Mouse (Mus musculus) c-Kit-positive CD71-negative TER-119-negative erythroid progenitor cells, embryonic 14.5 days (primary cell): ENCODE data around the gene Akr1c12.
"Not testable (repeated sequence)": the region's sequence is repeated elsewhere in the genome, so short reads cannot be mapped to it uniquely, and the experiment has no call there.

Source experiments
- DNase-seq: peaks from one replicate; pipeline ENCODE4 v3.0.0-alpha.2; 2013; ENCODE audit warnings: low read depth

Akr1c12 gene

DNA sequence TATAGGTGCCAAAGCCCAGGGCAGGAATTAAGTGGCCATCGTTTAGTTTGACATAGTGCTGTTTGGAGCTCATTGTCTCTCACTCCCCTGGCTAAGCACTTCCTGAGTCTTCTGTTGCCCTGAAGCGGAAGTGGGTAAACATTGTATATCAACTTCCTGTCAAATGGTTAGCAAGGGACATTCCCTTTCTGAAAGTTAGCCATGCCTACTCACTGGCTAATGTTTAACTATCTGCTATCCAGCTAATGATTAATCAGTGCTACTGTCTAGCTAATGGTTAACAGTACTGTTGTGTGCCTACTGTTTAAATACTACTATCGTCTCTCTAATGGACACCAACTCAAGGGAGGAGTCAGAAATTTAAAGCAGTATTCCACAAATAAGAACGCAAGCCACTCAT is at the start of gene Akr1c12:
Gene Akr1c12, minus strand, starts transcription at position 150 of the 400 bp plus-strand sequence.
- no peak for DNase-seq

DNA sequence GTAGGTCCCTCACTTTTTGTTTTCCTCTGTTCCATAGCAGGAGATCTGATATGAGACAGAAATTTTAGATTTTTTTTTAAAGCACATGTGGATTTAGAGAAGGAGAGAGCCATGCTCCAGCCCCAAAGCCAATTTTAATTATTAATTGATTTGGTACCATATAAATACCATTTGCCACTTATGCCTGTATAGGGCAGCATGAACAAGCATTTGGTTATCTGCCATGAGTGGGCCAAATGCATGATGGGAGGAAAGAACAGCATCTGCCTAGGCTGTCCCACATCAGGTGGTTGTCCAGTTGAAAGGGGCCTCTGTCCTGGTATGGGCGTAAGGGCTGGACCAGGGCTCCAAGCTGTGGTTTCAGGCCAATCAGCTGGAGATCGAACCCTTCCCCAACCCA is 39.5 kb upstream of the Akr1c12 start:
- no peak for DNase-seq

GRCm38 (mm10) chr13:4313907-4314306 is 34.7 kb upstream of the Akr1c12 start:
- no peak for DNase-seq

DNA sequence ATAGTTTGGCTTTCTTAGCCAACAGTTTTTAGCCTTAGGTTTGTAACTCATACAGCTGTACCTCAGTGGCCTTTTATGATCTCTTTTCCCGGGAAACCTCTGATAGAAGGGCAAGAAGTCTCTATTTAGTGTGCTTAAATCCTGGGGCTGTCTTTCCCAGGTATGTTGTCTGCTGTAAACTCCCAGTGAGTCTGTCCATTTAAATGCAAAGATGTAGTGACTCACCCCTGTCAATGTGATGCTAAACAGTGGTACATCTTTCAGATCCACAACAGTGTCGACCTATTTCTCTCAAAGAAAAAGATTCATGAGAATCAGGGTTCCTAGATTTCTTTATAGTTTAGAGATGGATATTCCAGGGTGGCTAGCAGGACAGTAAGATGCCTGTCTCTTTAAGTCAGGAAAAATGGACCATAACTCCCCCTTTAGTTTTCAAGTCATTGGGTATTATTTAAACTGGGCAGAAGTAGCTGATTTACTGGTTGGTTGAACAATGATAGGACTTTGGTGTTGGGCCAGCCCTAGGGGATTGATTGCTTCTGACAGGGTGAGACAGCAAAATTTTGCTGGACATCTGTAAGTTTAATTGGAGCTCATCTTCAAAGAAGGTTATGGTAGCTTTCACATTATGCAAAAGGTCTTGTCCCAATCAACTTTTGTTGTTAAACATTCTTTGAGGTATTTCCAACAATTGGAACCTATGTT is 25.8 kb upstream of the Akr1c12 start:
- no peak for DNase-seq

- DNase-seq: no peak
Measured at GRCm38 (mm10) chr13:4296991-4297390, 17.8 kb upstream of the Akr1c12 start.

DNA sequence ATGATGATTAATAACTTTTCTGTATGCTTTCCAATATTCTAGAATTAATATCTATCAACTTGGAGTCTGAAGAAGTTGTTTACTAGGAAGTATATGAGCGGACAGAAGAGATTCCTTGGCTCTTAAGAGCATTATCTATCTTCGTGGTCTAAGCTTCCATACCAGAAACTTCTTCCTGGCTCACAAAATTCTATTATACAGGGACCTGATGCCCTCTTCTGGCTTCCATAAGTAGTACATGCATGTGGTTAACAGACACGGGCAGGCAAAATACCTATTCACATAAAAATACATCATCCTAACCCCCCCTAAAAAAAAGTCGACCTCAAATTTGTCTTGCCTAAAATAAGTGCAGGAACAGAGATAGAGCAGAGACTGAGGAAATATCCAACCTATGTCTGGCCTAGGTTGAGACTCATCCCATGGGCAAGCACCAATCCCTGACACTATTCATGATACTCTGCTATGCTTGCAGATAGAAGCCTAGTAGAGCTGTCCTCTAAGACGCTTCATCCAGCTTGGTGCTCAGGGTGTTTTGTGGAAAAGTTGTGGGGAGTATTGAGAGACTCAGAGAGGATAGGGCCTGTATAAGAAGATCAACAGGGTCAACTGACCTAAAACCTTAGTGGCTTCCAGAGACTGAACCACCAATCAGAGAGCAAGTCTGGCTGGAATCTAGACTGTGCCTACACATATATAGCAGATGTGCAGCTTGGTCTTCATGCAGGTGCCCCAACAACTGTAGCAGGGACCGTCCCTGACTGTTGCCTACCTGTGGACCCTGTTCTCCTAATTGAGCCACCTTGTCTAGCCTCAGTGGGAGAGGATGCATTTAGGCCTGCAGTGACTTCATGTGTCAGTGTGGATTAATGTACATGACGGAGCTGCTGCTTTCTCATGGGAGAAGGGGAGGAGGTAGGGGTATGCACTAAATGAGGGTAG is 2.5 kb upstream of the Akr1c12 start:
- no peak for DNase-seq

DNA sequence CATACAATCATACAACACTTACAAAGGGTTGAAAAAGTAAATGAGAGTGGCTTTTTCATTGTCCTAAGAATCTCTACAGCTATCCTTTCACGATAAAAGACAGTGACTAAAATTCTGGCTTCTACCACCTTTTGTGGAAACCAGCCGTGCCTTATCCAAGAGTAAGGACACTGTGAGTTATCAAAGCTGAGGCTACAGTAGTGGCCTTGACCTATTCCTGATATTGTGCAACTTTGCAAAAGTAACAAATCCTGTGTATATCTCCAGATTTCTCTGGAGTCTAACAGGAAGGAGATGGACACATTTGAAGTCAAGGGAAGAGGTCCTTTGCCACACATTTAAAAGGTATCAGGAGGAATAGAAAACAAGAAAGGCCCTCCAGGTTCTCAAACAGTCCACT is 1.7 kb downstream of the Akr1c12 start:
- no peak for DNase-seq

GRCm38 (mm10) chr13:4270860-4271259 is 8.4 kb downstream of the Akr1c12 start:
- no peak for DNase-seq

DNA sequence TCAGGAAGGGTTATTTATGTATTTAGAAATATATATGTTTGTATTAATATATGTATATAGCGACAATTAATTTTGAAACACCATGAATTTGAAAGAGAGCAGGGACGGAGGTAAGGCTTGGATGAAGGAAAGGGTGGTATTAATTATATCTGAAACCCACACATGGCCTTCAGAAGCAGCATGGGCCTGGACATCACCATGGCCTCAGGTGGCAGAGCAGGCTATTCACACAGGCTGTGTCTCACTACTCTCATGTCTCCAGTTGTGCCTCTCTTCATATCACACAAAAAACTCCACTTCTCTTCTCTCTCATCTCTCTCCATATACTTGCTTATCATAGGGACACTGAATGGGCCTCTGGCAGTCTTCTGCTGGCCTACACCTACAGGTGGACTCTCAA is 13.8 kb downstream of the Akr1c12 start:
- not testable (repeated sequence) for DNase-seq

GRCm38 (mm10) chr13:4265047-4265446 is 14.2 kb downstream of the Akr1c12 start:
- no peak for DNase-seq

GRCm38 (mm10) chr13:4264612-4265011 is 14.6 kb downstream of the Akr1c12 start:
- DNase-seq: no peak

- DNase-seq: no peak
Measured at GRCm38 (mm10) chr13:4257349-4257748, 21.9 kb downstream of the Akr1c12 start.

DNA sequence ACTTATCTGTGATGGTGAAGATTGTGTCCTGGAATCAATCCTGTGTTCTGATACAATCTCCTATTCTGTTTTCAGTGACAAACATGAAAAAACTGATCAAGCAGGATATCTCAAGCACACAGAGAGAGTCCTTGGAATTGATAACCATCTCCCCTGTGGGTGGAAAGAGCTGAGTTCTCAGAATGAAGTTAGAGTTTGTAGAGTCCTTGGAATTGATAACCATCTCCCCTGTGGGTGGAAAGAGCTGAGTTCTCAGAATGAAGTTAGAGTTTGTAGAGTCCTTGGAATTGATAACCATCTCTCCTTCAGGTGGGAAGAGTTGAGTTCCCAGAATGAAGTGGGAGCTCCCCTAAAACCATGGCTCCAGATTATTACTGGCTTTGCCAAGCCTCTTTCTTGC is 22.3 kb downstream of the Akr1c12 start:
- not testable (repeated sequence) for DNase-seq

GRCm38 (mm10) chr13:4249347-4249746 is 29.9 kb downstream of the Akr1c12 start:
- DNase-seq: no peak

GRCm38 (mm10) chr13:4244861-4245559 is 34.2 kb downstream of the Akr1c12 start:
- DNase-seq: no peak

DNA sequence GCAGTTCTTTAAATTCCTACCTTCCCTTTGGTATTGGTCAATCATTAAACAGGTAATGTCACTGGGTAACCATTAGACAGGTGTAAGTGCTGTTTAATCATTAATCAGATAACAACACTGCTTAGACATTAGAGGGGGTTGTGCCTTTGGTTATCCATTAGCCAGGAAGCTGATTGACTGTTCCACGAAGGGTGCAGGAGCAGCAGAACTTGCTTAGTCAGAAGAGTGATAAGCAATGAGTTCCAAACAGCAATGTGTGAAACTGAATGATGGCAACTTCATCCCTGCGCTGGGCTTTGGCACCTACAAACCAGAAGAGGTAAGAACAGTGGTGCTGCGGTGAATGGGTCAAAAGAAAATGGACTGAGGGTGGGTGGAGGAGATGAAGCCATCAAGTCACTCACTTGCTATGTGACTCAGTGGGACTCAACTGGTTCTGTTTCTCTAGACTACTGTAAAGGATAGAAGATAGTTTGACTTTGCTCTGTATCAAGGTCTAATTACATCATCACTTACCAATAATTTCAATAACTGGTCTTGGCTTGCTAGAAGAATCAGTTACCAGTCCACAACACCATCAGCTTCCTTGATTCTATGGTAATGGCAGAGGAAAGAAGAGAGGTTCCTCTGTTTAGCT is 45.6 kb downstream of the Akr1c12 start:
- DNase-seq: no peak

DNA sequence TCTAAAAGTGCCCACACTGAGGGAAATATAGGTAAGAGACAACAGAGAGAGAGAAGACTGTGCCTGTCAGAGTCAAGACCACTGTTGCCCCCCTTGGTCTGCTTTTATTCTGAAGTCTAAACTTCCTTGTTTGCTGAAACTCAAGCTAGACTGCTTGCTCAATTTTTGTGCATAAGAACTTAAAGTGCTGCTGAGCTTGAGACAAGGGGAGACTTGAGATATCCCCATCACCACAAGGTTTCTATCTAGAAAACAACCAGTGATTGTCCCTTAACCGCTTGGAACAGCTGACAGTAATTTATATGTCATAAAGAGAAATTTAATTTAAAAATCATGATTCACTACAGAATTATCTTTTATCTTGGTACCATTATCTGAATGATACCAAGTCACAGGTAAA is 46.1 kb downstream of the Akr1c12 start:
- DNase-seq: no peak

DNA sequence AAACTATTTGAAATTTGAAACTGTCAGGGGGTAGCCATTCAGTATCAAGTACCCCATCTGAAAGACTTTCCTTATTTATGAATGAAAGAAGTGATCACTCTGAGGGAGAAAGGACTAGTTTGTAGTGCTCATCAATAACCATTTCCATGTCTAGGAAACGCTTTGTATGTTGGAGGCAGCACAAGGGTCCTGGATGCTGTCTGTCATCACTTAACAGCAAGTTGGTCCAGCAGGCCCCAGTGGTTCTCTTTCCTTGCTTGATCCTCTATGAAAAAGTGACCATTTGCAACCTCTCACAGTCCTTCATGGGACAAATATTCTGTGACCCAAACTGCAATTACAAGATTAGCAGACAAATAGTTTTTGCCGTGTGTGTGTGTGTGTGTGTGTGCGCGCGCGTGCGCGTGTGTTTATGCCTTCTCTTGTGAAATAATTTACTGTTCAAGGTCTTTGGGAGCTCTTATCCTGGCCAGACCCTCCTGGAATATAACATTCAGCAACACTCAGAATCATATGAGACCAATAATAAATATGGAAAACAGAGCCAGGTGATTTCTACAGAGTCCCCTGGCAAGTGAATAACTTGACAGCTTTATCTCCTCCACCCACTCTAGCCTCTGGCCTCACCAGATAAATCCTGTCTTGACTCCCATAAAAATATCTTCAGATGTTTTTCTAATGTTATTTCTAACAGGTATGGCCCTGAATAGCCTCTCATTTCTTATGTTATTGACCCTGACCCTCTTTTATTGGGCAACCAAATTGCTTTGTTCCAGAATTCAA is 48.2 kb downstream of the Akr1c12 start:
- DNase-seq: no peak

- DNase-seq: no peak
Measured at GRCm38 (mm10) chr13:4228441-4228840, 50.8 kb downstream of the Akr1c12 start, which contains the start of gene Akr1c19. Gene Akr1c19, plus strand, starts transcription at chr13:4228700.
